Mouse (Mus musculus): ENCODE results near the gene Hdgfl2. TPM values are rescaled to one million over a fixed set of nuclear protein-coding genes. Genes with fewer than 3 reads are reported as not detected.

Hdgfl2 gene
- polyA plus RNA-seq, 1 experiment from 2014 or later, result 56.5 TPM

Other genes with a start within 250 kb of the Hdgfl2 start
- 5.7 and 5.9 TPM in 2 replicates for gene Zfp119a, start 200.7 kb upstream of the Hdgfl2 start, polyA plus RNA-seq (2014; fragmentation: Nextera tagmentation; extraction: Ambion mirVana)
- 8.1 and 9.4 TPM in 2 replicates for gene Zfp959, start 187.5 kb upstream of the Hdgfl2 start, polyA plus RNA-seq (2014; fragmentation: Nextera tagmentation; extraction: Ambion mirVana)
- gene Zfp119b, start 130.1 kb upstream of the Hdgfl2 start, polyA plus RNA-seq (2014; fragmentation: Nextera tagmentation; extraction: Ambion mirVana), result 4.5 and 5.1 TPM in 2 replicates
- 1.0 and 1.3 TPM in 2 replicates for gene Ebi3, start 127.0 kb upstream of the Hdgfl2 start, polyA plus RNA-seq (2014; fragmentation: Nextera tagmentation; extraction: Ambion mirVana)
- gene Yju2, start 120.5 kb upstream of the Hdgfl2 start, polyA plus RNA-seq (2014; fragmentation: Nextera tagmentation; extraction: Ambion mirVana), result 8.9 and 13.5 TPM in 2 replicates
- gene Shd, start 109.2 kb upstream of the Hdgfl2 start, polyA plus RNA-seq (2014; fragmentation: Nextera tagmentation; extraction: Ambion mirVana), result 7.1 and 7.3 TPM in 2 replicates
- 1.6 and 1.8 TPM in 2 replicates for gene Fsd1, start 93.1 kb upstream of the Hdgfl2 start, polyA plus RNA-seq (2014; fragmentation: Nextera tagmentation; extraction: Ambion mirVana)
- 15.9 and 16.6 TPM in 2 replicates for gene Stap2, start 74.0 kb upstream of the Hdgfl2 start, polyA plus RNA-seq (2014; fragmentation: Nextera tagmentation; extraction: Ambion mirVana)
- 73.9 and 84.4 TPM in 2 replicates for gene Mpnd, start 73.9 kb upstream of the Hdgfl2 start, polyA plus RNA-seq (2014; fragmentation: Nextera tagmentation; extraction: Ambion mirVana)
- gene Sh3gl1, start 43.0 kb upstream of the Hdgfl2 start, polyA plus RNA-seq (2014; fragmentation: Nextera tagmentation; extraction: Ambion mirVana), result 63.6 and 70.5 TPM in 2 replicates
- gene Chaf1a, start 39.2 kb upstream of the Hdgfl2 start, polyA plus RNA-seq (2014; fragmentation: Nextera tagmentation; extraction: Ambion mirVana), result 9.0 and 9.2 TPM in 2 replicates
- gene Ubxn6, start 4.6 kb upstream of the Hdgfl2 start, polyA plus RNA-seq (2014; fragmentation: Nextera tagmentation; extraction: Ambion mirVana), result 41.3 and 42.5 TPM in 2 replicates
- 0.15 and 0.19 TPM in 2 replicates for gene Plin4, start 30.2 kb downstream of the Hdgfl2 start, polyA plus RNA-seq (2014; fragmentation: Nextera tagmentation; extraction: Ambion mirVana)
- 0.88 and 1.1 TPM in 2 replicates for gene Plin5, start 38.0 kb downstream of the Hdgfl2 start, polyA plus RNA-seq (2014; fragmentation: Nextera tagmentation; extraction: Ambion mirVana)
- 0.32 and 0.42 TPM in 2 replicates for gene Lrg1, start 42.4 kb downstream of the Hdgfl2 start, polyA plus RNA-seq (2014; fragmentation: Nextera tagmentation; extraction: Ambion mirVana)
- 0.55 and 0.85 TPM in 2 replicates for gene Sema6b, start 60.7 kb downstream of the Hdgfl2 start, polyA plus RNA-seq (2014; fragmentation: Nextera tagmentation; extraction: Ambion mirVana)
- 8.9 and 9.4 TPM in 2 replicates for gene Tnfaip8l1, start 82.8 kb downstream of the Hdgfl2 start, polyA plus RNA-seq (2014; fragmentation: Nextera tagmentation; extraction: Ambion mirVana)
- gene Mydgf, start 104.3 kb downstream of the Hdgfl2 start, polyA plus RNA-seq (2014; fragmentation: Nextera tagmentation; extraction: Ambion mirVana), result 76.6 and 81.1 TPM in 2 replicates
- gene Dpp9, start 139.3 kb downstream of the Hdgfl2 start, polyA plus RNA-seq (2014; fragmentation: Nextera tagmentation; extraction: Ambion mirVana), result 18.9 and 19.5 TPM in 2 replicates
- 23.6 and 25.9 TPM in 2 replicates for gene Fem1a, start 177.2 kb downstream of the Hdgfl2 start, polyA plus RNA-seq (2014; fragmentation: Nextera tagmentation; extraction: Ambion mirVana)
- gene Ticam1, start 197.2 kb downstream of the Hdgfl2 start, polyA plus RNA-seq (2014; fragmentation: Nextera tagmentation; extraction: Ambion mirVana), result 9.2 and 9.3 TPM in 2 replicates
- gene Plin3, start 213.2 kb downstream of the Hdgfl2 start, polyA plus RNA-seq (2014; fragmentation: Nextera tagmentation; extraction: Ambion mirVana), result 66.4 and 70.9 TPM in 2 replicates
- gene Arrdc5, start 220.7 kb downstream of the Hdgfl2 start, polyA plus RNA-seq (2014; fragmentation: Nextera tagmentation; extraction: Ambion mirVana), result not detected in 2 replicates
- 42.8 and 44.6 TPM in 2 replicates for gene Uhrf1, start 223.7 kb downstream of the Hdgfl2 start, polyA plus RNA-seq (2014; fragmentation: Nextera tagmentation; extraction: Ambion mirVana)
- 24.1 and 24.4 TPM in 2 replicates for gene Kdm4b, start 246.4 kb downstream of the Hdgfl2 start, polyA plus RNA-seq (2014; fragmentation: Nextera tagmentation; extraction: Ambion mirVana)

All from heart, embryonic 14.5 days (tissue).